Mouse (Mus musculus) right cerebral cortex, adult 2 months (tissue): ENCODE data around the gene Prelid3b.
A peak's percentile ranks its signal among the peaks of the same experiment; 100 is the strongest.

Source experiments
- DNase-seq, 2 experiments: peaks; one replicate each; pipeline ENCODE4 v3.0.0; 2021 to 2022; ENCODE audit warnings: low spot score in 2 of 2

The Prelid3b gene

DNA sequence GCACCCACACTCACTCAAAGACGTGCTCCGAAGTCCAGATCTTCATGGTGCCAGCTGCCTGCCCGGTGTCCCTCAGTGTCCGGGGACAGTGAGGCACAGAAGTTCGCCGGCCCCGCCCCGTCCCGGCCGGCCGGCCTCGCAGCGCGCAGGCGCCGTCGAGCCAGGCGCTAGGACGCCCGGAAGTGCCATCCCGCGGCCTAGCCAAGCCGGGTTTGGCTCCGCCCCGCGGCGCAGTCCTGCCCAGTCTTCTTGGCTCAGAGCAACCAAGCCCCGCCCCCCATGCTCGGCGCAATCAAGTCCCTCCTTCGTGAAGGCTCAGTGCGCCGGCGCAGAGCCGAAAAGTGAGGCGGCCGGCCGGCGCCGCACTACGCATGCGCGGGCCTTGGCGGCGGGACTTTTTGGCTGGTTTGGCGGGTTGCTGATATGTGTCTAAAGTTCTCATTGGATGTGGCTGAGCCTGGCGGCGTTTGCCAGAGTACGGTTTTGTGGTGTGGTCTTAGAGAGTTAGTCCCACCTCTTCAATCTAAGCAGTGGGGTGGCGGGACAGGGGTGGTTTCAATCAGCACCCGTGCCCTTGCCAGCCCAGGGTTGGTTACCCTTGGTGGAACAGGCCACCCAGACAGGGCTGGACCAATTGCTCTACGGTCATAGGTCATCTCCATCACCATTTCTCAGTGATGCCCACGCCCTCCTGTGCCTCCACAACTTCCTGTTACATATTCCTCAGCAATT, at the start of gene Prelid3b:
Prelid3b (minus strand) TSS at position 264 of the 732 bp plus-strand sequence.
- peak; percentile 98 to 99 for DNase-seq

DNA sequence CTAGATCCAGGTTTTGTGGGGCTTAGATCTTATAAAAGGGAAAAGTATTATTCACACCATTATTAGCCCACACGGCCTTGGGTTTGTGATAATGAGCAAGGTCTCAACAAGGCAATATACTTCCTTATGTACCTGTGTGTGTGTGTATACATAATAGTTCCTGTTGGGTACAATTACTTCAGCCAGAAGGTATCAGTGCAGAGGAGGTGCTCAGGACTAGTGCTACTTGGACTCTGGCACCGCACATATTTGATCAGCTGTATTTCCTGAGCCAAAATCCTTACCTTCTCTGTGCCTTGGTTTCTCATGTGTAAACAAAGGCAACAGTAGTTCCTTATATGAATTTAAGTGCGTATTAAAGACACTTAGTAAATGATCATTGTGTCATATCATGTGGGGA, 49.3 kb upstream of the Prelid3b start:
- no peak for DNase-seq

GRCm38 (mm10) chr2:174517141-174518079, 44.5 kb upstream of the Prelid3b start:
- DNase-seq = no peak

DNA sequence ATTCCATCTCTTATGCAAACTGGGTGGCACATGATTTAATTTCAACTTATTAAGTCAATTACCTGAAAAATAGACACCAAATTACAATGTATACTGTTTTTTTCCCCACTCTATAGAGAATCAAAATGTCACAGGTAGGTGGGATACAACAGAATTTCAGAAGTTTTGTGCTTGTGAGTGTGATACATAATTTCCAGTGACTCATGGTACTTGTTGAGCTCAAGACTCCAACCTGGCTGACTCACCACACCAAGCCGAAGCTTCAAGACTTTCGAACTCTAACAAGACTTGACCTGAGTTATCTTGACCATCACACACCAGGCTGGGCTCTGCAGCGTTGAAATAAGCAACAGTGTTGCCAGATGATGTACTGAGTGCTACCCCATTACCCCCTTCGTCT, 42.0 kb upstream of the Prelid3b start:
- no peak for DNase-seq

GRCm38 (mm10) chr2:174513827-174514226, 40.9 kb upstream of the Prelid3b start:
- no peak for DNase-seq

GRCm38 (mm10) chr2:174509825-174510224, 36.9 kb upstream of the Prelid3b start:
- DNase-seq = no peak

DNA sequence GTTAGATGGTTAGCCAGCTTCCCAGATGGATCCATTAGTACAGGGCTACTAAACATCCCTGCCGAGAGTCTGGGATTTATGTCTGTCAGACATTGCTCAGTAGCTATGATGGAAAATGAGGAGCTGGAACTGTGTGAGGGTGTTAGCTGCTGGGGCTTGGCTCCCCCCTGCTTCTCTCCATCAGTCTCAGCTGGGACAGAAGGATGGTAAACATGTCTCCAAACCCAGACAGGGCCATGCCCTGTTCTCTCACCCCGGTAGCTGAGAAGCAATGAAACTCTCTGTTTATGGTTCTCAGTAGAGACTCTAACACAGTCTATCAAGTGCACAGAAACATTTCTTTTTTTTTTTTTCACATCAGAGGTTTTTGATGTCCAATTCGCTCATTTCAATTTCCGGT, 35.1 kb upstream of the Prelid3b start:
- DNase-seq = no peak

DNA sequence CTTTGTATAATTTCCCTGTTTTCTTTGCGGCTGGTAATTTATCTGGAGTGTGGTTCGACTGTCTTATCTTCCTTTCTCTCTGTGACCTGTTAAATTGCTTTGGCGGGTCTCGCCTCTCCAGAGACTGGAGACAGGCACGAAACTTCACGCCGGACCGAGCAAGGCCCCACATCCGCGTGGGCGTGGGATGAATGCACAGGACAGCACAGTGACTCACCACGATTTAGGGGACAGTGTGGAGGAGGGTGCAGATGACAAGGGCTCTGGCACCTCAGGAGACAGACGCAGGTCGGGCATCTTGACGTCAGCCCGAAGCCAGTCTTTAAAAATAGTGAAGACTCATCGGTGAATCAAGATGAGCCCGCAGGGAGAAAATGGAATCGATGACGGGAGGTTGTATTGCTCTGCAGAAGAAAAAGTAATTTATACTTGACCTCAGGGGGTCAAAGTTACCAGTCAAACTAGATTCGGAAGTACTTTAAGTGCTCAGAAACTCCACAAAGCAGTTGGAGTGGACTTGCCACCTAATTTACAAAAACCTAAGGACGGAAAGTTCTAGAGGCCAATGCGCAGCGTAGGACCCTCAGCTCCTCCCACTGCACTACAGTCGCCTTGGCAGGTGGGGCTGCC, 30.1 kb upstream of the Prelid3b start:
- DNase-seq = peak; percentile 14 to 26

- DNase-seq = no peak
These were observed 29.4 kb upstream of the Prelid3b start for GRCm38 (mm10) chr2:174502321-174502720.

DNA sequence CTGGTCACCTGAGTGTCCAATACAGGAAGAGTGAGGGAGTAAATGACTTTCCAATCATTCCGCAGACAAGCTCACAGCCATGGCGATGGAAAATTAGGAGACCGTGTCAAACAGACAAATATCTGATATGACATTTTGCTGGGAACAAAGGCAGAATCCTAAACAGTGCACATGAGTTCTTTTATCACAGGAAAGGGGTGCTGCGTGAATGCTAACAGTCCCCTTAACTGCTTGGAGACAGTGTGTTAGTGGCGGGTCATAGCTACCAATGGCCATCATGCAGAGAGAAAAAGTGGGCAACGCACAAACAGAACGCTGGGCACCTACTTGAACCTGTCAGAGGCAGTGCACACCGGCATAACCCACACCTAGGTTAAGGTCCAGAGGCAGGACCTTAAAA, 28.6 kb upstream of the Prelid3b start:
- DNase-seq = no peak

- no peak for DNase-seq
These were observed 28.1 kb upstream of the Prelid3b start for GRCm38 (mm10) chr2:174500814-174501503.

DNA sequence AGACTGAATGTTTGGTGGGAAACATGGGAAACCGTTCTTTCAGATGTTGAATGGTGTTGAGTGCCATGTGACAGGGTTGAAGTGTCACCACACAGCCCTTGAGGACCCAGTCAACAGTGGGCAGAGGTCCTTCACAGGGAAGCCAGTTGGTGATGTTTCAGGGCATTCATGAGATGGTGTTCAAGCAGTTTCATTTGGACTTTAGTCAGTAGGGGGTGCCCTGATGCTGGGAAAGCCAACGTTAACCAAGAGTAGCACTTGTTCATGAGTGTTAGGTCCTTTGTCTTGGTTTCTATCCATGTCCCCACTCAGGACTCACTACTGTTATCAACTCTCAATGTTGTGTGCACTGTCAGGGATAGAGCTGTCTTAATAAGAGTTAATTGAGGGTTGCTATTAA, 20.0 kb upstream of the Prelid3b start:
- peak; percentile 28 to 64 for DNase-seq

- DNase-seq = no peak
These were observed 14.1 kb upstream of the Prelid3b start for GRCm38 (mm10) chr2:174487005-174487404.

GRCm38 (mm10) chr2:174478746-174479145, 5.9 kb upstream of the Prelid3b start:
- DNase-seq = no peak

DNA sequence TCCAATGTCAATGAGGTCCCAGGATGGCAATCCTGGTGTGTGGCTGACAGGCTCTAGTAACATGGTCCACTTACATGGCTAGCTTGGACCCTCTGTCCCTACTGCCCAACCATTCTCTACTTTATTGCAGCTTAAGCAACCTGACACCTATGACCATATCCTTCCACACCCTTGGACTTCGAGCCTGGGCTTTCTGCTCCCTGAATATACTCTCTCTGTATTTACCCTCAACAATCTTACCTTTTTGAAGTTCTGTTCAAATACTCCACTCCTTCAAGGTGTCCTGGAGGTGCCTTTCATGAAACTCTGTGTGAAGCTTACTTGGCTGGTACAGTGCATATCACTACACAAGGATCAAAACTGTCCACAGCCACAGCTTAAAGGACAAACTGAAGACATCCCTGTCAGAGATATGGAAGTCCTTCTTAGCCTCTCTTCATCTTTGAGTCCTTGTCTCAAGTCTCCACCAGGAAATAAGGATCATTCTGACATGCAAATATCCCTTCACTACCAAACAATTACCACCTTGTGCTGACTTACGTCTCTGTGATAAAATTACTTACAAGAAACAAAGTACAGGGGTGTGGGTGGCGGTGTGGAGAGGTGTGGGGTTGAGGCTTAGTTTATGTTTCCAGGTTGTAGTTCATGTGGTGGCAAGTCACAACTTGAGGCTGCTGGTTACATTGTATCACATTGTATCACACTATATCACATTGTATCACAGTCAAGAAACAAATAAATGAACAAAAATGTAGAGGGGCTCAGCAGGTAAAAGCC, 4.8 kb upstream of the Prelid3b start:
- no peak for DNase-seq

GRCm38 (mm10) chr2:174473550-174473927, 658 bp upstream of the Prelid3b start:
- DNase-seq = no peak

DNA sequence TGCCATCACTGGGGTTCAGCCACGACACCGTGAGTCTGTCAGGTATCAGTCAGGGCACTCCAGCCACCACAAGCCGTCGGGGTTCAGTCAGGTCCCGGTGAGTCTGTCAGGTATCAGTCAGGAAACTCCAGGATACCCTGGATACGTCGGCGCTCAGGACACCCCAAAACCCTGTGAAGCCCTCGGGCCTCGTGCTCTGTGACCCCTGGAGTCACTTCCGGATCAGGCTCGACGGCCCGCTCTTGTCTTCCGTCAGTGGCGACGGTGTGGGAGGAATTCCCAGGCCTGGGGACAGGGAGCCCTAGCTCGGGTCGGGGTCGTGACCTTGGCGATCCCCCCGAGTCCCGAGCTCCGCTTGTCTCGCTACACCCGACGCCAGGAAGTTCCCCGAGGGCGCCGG, 474 bp downstream of the Prelid3b start:
- no peak for DNase-seq

DNA sequence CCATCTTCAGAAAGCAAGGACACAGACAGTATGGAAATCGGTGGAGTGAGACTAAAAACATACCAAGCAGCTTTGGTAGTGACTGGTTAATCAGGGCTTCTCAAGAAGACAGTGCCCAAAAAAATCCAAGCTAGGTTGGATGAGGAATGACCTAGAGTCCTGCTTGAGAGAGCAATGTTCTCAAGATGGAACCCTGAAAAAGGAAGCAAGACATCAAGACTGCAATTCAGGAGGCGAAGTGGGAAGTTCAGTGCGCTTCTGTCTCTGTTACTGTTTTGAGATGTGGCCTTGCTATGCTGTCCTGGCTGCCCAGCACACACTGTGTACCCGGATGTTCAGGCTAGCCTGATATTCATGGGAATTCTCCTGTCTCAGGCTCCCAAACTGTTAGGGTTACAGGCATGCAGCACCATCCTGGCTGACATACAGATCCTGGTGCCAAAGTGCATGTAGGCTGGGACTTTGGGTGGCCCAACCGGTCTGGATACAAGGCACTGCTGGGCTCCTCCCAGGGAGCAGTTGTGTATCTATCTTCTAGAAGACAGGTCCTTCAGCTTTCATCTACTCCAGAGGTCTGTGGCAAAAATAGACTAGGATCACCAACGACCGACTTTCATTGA, 2.0 kb downstream of the Prelid3b start:
- DNase-seq = no peak

- no peak for DNase-seq
These were observed 2.5 kb downstream of the Prelid3b start for GRCm38 (mm10) chr2:174470333-174470732.

DNA sequence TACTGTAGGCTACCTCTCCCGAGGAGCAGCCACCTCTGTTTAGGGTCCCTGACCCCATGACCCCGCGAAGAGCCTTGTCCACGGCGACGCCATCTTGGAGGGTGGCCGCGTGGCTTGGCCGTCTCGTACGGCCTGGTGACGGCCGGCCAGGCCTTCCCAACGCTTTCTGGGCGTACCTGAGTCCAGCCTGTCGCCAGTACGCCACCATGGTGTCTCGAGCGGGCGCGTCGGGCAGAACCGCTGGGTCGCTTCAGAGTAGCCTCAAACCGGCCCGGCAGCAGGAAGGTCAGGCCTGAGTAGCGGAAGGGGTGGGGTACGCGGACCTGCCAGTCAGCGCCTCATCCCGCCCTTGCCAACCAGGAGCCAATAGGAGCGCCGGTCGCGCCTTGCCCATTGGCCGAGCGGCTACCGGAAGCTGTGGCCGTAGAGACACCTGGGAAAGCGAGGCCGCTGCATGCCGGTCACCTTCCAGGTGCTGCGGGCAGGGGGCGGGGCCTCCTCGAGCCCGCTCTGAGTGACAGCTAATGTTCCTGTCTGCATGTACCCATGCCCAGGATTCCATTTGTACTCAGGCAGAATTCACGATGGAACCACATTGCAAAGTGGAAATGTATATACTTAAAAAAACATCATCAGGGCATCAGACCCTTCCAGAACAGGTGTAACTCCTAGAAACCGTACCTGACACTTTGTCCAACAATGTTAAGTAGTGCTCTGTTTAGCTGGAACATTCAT, 8.9 kb downstream of the Prelid3b start, which contains the start of gene Atp5e:
Atp5e (minus strand) TSS at position 317 of the 735 bp plus-strand sequence.
- peak; percentile 98 for DNase-seq
